Mouse (Mus musculus) testis, adult 2 months (tissue): ENCODE data around the gene Ncapd2.

Experiments used
- CTCF ChIP-seq: fragments of 200-500 bp; IDR thresholded peaks from 2 replicates; pipeline ENCODE4 v1.5.1; 2012; ENCODE audit warnings: low read depth, mild to moderate bottlenecking, inconsistent platforms, low read length, moderate library complexity; ENCODE audit not compliant: control insufficient read depth, insufficient read depth, insufficient replicate concordance
- POLR2A ChIP-seq: fragments of 200-500 bp; IDR thresholded peaks from 2 replicates; pipeline ENCODE4 v1.6.1; 2012; ENCODE audit warnings: low read depth, mild to moderate bottlenecking, inconsistent platforms, low read length, moderate library complexity; ENCODE audit not compliant: control insufficient read depth

GRCm38 (mm10) chr6:125236782-125237181 lies 45.3 kb upstream of the Ncapd2 start, which contains the start of gene Cd27:
- TF ChIP-seq CTCF, result no peak
- no peak for TF ChIP-seq POLR2A
